Mouse (Mus musculus) heart, adult 18-20 months (tissue): ENCODE data around the gene Ubc. TPM values are rescaled to one million over a fixed set of nuclear protein-coding genes. Genes with fewer than 3 reads are reported as not detected.
"Not testable (repeated sequence)": the region's sequence is repeated elsewhere in the genome, so short reads cannot be mapped to it uniquely, and the experiment has no call there.

Experiments
- DNase-seq, 2 experiments: peaks; one replicate each; pipeline ENCODE4 v3.0.0; 2021 to 2022; ENCODE audit warnings: mixed read lengths in 1 of 2
- total RNA-seq, 2 experiments: library from RNA; stranded (reverse); gene quantifications; 2 replicates each; pipeline ENCODE4 v1.2.3; 2021

The Ubc gene
- total RNA-seq, 2 experiments from 2014 or later, result 1,625 to 1,638 TPM

DNA sequence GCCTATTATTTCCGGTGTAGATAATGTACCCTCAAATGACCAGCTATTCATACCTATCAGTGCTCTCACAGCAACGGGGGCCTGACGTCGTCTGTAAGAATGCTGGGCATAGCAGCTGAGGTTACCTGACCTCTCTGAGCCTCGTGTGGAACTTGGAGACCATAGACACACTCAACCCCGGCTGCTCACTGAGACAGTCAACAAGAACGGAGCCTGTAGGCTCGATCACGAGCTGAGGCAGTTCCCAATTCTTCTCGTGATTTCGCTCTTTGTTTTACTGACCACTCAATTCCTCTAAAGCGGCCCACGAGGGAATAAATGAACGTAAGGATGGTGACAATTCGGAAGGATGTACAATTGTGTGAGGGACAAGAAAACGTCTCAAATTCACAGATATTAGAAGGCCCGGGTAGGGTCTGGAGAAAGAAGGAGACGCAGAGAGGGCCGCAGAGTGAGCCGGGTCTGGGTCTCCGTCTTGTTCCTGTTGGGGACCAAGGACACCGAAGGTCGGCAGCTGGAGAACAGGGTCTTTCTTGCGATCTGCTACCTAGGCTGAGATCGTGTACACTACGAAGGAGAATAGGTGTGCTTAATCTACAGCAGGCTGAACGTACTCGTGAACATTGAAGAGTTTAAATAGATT is 15.0 kb upstream of the Ubc start:
- peak; percentile 68 to 84 for DNase-seq

DNA sequence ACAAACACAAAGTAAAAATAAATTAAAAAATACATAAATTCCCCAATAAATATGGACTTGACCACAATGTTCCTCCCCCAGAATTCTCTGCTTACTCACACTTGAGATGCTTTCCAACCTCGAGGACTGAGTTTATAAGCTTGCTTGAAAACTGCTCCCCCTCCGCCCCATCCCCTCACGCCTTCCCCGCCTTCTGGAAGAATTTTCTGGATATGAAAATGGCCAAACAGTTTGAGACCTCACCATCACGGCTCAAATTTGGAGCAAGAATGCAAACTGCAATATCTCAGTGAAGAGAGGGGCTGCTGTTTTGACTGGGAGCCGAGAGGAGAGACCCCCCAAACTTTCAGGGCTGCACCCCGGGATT is 14.5 kb upstream of the Ubc start:
- peak in 1 of 2 experiments; percentile 23 for DNase-seq

DNA sequence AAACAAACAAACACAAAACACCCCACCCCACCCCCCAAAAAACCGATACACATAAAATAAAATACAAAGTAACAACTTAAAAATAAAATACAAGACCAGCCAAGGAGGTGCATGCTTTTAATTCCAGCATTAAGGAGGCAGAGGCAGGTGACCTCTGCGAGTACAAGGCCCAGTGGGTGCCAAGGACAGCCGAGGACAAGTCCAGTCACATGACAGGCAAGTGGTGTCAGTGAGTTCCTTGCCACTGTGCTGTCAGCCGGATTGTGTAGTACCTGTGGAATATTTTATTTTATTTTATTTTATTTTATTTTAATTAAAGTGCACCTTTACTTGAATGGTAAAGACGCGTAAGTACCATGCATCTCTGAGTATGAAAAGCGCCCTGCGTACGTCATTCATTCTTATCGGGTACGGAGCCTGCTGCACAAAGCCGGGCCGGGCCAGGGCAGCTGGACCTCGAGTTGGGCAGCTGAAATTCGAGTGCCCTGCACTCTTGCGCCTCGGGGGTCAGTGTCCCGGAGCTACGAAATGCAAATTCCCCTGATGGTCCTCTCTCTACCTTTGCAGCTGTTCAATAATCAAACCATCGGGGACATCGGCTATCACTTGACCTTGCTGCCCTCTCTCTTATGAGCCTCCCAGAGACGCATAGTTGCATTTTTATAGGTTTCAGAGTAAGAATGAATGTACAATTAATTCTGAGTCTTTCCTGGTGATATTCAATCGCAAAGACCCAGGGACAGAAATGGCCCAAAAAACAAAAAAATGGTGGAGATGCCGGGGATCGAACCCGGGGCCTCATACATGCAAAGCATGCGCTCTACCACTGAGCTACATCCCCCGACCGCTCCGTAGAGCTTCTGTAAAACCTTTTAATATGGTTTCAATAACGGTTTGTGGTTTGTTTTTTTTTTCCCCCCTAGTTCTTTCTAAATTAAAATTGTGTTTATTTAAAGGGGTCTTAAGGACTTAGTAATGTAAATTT is 13.8 kb upstream of the Ubc start:
- peak; percentile 68 to 89 for DNase-seq

DNA sequence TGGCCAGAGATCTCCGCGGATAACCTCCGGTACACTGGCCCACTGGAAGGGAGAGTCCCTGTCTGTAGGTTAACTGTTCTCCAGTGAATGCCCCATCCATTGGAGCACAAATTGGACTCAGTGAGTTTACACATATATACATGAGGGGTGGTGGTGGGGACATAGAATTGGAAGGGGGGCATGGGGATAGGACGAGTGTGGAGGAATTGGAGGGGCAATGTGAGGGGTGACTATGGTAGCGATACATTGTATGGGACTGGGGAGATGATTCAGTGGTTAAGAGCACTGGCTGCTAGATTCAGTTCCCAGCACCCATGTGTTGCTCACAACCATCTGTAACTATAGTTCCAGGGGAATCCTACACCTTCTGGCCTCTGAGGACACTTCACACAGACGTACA is 13.0 kb upstream of the Ubc start:
- no peak for DNase-seq

DNA sequence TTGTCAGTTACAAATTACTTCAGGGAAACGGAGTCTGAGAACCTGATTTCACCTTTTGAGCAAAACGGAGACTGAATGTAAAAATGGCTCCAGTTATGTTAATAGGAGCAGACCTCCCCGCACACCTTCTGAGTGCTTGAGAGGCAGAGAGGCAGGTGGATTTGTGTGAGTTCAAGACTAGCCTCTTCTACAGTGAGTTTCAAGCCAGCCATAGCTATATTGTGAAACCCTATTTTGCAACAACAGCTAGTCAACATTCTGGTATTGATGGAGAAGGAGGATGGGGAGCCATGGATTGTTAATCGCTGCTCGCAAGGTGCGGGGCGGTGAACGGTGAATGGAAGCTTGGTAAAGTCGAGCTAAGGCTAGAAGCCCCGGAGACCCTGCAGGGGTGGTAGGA is 12.5 kb upstream of the Ubc start:
- DNase-seq, result no peak

DNA sequence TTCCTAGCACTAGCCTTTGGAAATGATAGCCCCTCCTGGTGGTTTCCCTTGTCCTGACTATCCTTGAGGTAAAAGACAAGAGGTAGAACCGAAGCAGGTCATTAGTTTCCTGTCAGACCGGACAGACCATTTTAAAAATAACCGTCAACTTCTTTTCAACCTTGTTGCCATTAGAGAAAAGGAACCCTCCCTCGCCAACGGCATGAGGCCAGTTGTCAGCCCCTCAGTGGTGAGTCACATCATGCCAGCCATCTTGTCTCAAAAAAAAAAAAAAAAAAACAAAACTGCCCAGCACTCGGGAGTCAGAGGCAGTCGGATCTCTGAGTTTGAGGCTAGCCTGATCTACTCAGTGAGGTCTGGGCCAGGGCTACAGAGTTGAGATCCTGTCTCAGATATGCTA is 10.9 kb upstream of the Ubc start:
- no peak for DNase-seq

DNA sequence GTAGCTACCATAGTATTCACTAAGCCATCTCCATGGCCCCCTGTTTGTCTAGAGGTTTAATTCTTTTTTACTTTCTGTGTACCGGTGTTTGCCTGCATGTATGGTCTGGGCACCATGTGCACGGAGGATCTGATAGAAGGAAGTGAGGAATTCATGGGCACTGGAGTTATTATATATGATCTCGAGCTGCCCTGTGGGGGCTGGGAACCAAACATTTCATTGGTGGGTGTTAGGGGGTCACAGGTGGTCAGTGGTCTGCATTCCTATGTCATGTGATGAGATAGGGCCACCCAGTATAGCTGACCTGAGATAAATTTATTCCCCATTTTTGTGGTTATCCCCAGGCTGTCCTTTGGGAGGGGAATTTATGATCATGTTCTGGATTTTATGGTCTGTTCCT is 5.0 kb upstream of the Ubc start:
- DNase-seq, result no peak

DNA sequence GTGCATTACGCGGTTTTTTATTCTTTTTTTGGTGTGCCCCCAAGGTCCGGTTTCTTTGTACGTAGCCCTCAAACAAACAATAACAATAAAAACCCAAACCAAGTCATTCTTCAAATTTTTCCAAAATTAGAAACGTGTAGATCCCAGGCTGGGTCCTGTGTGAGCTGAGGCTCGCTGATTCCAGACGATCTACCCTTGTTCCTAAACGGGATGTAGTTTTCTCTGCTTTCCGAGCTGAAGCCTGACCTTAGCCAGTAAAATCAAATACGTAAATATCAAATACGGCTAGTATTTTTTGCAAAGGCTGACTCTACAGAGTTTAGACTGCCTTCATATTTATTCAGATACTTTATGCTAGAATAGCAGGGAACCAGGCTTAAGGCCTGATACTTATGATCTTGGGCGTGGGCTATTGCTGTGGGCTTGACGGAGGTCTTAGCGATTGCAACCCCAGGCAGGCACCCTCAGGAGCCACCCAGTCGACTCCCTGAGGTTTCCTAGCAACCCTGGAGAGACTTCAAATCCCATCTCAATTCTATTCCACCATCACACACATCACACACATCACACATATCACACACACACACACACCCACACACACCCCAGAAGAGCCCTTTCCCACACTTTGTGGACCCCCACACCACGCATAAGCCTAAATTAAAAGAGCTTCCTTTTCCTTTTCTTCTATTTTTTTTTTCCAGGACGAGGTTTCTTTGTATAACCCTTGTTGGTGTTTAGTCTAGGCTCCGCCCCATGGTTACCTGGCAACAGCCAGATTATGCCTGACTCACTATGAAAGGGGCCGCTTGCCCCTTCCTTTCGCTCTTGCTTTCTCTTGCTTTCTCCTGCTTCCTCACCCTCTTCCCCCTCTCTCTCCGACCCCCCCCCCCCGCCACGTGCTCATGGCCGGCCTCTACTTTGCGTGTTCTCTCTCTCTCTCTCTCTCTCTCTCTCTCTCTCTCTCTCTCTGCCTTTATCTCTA is 3.9 kb upstream of the Ubc start:
- DNase-seq, result peak; percentile 89 to 91

DNA sequence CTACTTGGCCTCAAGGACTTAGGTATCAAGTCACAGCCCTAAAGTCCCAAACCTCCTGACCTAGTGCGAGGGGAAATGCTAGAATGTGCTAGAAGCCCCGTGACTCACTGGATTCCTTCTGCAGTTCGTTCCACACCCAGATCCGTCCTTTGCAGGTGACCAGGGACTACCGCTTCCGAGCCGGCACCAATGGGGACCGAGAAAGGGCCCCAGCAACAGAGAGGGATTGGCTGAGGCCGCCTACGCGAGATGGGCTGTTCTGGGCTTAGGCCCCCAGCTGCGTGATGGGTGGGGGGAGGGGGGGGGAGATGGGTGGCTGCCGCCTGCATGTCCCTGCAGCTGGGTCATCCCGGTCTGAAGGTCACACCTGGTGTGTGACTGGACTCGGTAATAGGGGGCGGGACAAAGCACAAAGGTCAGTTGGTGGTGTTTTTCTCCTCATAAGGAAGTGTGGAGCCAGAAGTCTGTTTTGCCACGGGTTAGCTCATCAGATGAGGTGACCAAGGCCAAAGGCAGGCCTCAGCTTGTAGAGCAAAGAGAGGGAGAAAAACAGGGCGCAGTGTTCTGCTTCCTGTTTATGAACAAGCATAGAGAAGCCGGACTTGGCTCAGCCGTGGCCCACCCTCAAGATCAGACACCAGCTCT is 3.1 kb upstream of the Ubc start:
- peak; percentile 99 to 100 for DNase-seq

DNA sequence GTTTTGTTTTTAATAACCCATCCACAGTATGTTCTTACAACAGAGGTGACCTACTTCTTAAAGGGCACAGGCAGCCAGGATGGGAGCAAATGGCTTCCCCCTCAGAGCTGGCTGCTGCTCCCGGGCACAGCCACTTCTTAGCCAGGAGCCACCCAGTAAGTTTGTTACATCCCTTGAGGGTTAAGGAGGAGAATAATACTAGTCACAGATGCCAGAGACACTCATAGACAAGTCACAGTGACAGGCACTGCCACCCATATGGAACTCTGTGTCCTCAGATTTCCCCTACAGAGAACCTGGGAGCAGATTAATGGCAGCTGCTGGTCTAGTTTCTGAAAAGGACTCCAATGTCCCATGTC is 2.6 kb upstream of the Ubc start:
- no peak for DNase-seq

DNA sequence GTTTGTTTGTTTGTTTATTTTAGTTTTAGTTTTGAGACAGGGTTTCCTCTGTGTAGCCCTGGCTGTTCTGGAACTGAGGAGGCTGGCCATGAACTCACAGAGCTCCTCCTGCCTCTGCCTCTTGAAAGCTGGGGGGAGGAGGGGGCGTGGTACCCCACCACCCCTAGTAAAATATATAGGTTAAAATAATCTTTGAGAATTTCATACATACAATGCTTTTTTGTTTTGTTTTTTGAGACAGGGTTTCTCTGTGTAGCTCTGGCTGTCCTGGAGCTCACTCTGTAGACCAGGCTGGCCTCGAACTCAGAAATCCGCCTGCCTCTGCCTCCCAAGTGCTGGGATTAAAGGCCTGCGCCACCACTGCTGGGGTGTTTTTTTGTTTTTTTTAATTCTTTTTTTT is 2.2 kb upstream of the Ubc start:
- peak in 1 of 2 experiments; percentile 54 for DNase-seq

DNA sequence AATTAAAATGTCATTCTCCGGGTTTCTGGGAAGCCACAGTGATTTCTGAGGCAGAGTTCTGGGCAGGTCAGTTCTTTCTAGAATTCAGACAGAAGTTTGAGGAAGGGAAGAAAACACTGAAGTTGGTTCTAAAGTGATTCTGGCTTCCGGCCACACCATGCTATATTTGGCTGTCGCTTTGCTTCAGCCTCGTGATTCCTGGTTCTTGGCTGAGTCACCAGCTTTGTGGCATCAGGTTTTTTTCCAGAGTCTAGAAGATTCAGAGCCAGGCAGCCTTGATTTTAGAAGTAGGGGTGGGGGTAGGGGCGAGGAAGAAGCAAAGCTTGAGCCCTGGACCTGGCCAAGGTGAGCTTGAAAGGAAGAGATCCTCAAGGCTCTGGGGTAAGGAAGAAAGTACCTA is 1.6 kb upstream of the Ubc start:
- DNase-seq, result peak; percentile 90 to 91

DNA sequence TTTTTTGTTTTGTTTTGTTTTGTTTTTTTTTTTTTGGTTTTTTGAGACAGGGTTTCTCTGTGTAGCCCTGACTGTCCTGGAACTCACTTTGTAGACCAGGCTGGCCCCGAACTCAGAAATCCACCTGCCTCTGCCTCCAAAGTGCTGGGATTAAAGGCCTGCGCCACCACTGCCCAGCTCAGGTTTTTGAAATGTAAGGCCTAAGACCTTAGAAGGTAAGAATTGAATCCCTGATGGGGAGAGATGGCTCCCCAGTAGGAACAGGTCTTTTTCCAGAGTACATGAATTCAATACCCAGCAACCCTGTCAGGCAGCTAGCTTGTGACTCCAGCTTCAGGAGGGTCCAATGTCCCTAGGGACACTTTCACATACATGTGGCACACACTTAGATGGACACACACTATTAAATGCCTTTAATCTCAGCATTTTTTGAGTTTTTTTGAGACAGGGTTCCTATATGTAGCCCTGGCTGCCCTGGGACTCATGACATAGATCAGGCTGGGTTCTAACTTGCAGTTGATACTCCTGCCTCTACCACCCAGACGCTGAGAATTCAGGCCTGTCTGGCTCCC is 990 bp upstream of the Ubc start:
- peak in 1 of 2 experiments; percentile 59 for DNase-seq

DNA sequence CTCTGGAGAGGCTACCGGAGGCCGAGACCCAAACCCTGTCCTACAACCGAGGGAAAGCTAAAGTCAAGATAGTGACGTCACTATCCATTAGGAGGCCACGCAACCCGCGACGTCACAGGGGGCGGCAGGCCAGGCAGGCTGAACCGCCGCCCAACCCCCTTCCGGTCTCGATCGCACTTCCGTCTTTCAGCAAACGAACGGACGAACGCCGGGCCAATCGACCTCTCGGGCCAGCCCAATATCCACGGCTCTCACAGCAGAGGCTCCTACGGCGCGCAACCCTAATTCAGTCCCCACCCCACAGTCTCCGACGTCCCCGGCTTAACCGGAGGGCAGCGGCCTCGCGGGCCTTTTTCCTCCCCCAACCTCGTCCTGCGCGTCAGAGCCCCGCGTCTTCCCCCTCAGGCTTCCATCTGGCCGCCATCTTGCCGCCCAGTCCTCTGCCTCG is 847 bp downstream of the Ubc start, which contains the start of gene Gm10382:
TSS of gene Gm10382 (plus strand) at position 192 of the 448 bp plus-strand sequence.
- peak; percentile 90 to 92 for DNase-seq

DNA sequence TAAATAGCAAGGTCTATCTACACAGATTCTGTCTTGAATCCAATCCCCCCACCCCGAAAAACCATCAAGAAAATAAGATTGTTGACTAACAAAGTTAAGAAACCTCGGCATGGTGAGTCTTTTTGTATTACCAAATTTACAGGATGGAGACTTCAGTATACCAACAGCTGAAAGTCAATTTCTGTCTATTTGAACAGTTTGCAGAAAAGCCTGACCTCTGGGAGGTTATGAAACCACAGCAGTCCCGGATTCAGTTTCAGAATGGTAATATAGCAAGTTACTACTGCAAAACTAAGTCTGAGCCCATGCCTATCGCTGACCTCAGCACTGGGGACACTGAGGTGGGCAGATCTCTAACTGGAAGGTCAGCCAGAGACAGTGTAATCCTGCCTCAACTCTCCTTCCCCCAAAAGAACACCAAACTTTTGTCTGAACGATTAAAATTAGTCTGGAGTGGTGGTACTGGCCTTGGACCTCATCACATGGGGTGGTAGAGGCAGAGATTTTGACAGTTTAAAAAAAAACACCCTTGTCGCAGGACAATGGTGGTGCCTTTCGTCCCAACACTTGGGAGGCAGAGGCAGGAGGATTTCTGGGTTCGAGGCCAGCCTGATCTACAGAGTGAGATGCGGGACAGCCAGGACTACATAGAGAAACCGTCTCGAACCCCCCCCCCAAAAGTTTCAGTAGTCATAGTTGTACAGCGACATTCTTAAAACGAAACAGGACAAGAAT is 1.5 kb downstream of the Ubc start:
- DNase-seq, result peak in 1 of 2 experiments; percentile 47

DNA sequence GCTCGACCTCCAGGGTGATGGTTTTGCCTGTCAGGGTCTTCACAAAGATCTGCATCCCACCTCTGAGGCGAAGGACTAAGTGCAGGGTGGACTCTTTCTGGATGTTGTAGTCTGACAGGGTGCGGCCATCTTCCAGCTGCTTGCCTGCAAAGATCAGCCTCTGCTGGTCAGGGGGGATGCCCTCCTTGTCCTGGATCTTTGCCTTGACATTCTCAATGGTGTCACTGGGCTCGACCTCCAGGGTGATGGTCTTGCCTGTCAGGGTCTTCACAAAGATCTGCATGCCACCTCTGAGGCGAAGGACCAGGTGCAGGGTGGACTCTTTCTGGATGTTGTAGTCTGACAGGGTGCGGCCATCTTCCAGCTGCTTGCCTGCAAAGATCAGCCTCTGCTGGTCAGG is 2.7 kb downstream of the Ubc start:
- not testable (repeated sequence) for DNase-seq

DNA sequence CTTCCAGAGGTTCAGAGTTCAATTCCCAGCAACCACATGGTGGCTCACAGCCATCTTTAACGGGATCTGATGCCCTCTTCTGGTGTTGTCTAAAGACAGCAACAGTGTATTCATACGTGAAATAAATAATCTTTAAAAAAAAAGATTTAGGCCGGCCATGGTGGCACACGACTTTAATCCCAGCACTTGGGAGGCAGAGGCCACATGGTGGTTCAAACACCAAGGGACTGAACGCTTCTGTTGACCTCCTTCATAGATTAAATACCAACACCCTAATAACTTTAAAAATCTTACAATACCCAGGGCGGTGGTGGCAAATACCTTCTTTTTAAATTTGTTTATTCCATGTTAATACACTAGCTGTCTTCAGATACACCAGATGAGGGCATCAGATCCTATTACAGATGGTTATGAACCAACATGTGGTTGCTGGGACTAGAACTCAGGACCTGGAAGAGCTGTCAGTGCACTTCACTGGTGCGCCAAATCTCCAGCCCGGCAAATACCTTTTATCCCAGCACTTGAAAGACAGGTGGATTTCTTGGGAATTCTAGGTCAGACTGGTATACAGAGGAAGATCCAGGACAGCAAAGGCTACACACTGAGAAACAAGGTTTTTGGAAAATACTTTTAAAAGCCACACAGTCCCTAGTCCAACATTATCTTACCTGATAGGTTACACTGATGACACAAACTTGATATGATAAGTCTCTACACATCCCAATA is 4.6 kb downstream of the Ubc start:
- no peak for DNase-seq

DNA sequence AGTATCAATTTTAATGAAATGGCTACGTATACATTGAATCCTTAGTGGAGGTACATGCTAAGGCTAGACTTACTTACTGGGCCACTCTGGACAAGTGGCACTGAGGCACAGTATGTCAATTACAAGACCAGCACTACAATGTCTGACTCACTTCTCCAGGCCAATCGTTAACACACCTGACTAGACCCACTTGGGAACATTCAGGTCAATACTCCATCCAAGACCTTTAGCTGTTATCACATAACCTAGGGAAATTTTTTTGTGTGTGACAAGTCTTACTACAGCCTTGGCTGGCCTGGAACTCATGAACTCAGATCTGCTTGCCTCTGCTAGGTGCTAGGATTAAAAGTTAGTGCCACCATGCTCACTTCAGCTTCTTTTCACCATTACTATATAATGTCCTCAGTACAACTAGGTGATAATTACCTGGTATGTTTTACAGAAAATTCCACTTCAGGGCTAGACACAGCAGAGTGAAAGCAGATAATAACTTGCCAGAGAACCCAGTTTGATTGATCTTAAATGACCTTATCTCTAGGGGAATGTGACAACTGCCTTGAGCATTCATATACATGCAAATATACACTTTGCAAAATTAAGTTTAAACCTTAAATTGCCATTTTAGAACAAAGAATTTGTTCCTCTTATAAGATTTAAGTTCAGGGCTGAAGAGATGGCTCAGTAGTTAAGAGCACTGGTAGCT is 5.3 kb downstream of the Ubc start:
- DNase-seq, result no peak
